Mouse (Mus musculus): ENCODE measurements at regions not wholly inside any gene's neighbourhood (a gene's known extent, or its start where the extent isn't known, plus 50 kb on each side); places are given as distances from the start of the nearest gene placed in this dataset.

DNA sequence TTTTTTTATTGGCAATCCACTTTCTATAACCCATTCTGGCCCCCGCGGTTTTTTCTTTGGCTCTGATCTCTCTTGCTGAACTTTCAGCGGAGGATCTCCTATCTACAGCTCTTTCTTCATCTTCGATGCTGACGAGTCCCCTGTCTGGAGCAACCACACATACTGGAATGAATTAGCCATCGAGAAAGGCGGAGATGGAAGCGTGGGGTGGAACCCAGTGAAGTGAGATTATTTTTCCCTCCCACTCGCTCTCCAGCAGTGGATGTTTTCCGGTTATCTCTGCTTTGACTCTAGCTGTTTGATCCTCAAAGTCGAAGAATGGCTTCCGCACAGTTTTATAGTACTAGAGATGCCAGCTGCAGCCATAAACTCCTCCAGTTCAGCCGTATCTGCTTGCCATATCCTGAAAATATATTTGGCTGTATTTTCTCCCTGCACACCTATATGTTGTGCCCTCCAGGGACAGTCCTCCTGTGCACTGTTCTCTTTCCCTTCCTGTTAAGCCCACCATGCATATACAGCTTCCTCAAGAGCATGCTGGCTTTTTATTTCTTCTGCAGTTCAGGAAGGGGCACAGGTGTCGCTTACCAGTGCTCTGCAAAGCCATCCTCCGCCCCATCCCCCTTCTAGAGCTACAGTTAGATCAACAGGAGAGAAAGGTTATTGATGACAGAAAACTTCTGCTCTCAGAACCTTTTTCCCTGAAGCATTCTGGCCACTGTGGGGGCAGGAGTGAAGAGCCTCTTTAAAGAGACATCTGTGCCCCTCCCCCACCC is 284.3 kb upstream of the Gadl1 start:
- ATAC-seq: no peak
- Histone ChIP-seq H3K4me2 (ENCODE audit: low read length) (no peak overlapping the region), H3K27me3 (replicated peaks; ENCODE audit: control insufficient read depth, insufficient read depth, low read length) (no peaks in the 10 kb centered on the region), H3K36me3 (ENCODE audit: control insufficient read depth, insufficient read depth) (no peaks in the 10 kb centered on the region), H3K4me3 (replicated peaks; ENCODE audit: low read length) (no peak overlapping the region), H3K4me1 (replicated peaks; ENCODE audit: control insufficient read depth, insufficient read depth, low read length) (no peaks in the 10 kb centered on the region), H3K27ac (ENCODE audit: low read length) (no peak overlapping the region), H3K9ac (replicated peaks; ENCODE audit: low read depth, low read length) (no peak overlapping the region), H3K9me3 (ENCODE audit: control insufficient read depth, low read length) (no peaks in the 10 kb centered on the region)
- 86% methylated on average over 15 of the region's 15 CpGs for WGBS

DNA sequence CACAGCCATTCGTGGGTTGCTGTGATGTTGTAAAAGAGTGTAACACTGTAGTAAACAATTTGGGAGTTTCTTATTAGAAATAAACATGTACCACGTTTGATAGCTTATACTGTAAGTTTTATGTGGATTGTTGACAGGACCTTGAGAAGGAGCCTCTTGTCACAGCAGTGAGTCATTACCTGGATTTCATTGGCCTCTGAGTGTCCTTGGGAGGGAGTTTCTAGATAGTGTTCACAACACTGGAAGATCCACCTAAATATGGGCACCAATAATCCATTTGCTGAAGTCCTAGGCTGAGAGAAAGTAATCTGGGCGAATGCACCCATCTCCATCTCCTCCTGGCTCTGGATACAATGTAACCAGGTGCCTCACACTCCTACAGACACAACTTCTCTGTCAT is 281.7 kb upstream of the Gadl1 start:
- H3K4me1 ChIP-seq (replicated peaks; ENCODE audit: control insufficient read depth, insufficient read depth, low read length): no peaks in the 10 kb centered on the region
- H3K36me3 ChIP-seq (ENCODE audit: control insufficient read depth, insufficient read depth): no peaks in the 10 kb centered on the region
- ATAC-seq: no peak
- no peak overlapping the region for H3K9ac ChIP-seq (replicated peaks; ENCODE audit: low read depth, low read length)
- H3K4me3 ChIP-seq (replicated peaks; ENCODE audit: low read length): no peak overlapping the region
- H3K4me2 ChIP-seq (ENCODE audit: low read length): no peak overlapping the region
- no peaks in the 10 kb centered on the region for H3K27me3 ChIP-seq (replicated peaks; ENCODE audit: control insufficient read depth, insufficient read depth, low read length)
- peaks cover 4% of the 10 kb centered on the region for H3K9me3 ChIP-seq (ENCODE audit: control insufficient read depth, low read length)
- WGBS: 83% methylated on average over 3 of the region's 3 CpGs
- H3K27ac ChIP-seq (ENCODE audit: low read length): no peak overlapping the region

DNA sequence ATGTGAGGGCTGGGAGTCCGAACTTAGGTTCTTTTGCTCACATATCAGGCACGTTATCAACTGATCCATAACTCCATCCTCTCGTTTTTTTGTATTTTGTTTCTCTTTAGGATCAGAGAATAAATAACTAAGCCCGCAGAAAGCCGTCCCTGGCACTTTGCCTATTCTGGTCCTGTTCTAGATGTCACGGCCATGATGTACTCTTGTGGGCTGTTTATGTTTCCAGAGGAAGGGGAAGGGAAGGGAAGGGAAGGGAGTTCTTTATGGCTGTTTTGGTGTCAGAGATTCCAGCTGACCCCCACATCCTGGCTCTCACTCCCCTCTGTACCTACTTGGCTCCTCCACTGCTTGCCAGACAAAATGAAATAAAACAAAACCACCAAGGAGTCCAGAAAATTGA is 272.1 kb upstream of the Gadl1 start:
- ATAC-seq: no peak
- WGBS: 80% methylated on average over 6 of the region's 6 CpGs
- Histone ChIP-seq H3K9me3 (ENCODE audit: control insufficient read depth, low read length) (peaks cover 5% of the 10 kb centered on the region), H3K27ac (ENCODE audit: low read length) (no peak overlapping the region), H3K4me1 (replicated peaks; ENCODE audit: control insufficient read depth, insufficient read depth, low read length) (no peaks in the 10 kb centered on the region), H3K4me3 (replicated peaks; ENCODE audit: low read length) (no peak overlapping the region), H3K27me3 (replicated peaks; ENCODE audit: control insufficient read depth, insufficient read depth, low read length) (no peaks in the 10 kb centered on the region), H3K36me3 (ENCODE audit: control insufficient read depth, insufficient read depth) (no peaks in the 10 kb centered on the region), H3K4me2 (ENCODE audit: low read length) (no peak overlapping the region), H3K9ac (replicated peaks; ENCODE audit: low read depth, low read length) (no peak overlapping the region)

DNA sequence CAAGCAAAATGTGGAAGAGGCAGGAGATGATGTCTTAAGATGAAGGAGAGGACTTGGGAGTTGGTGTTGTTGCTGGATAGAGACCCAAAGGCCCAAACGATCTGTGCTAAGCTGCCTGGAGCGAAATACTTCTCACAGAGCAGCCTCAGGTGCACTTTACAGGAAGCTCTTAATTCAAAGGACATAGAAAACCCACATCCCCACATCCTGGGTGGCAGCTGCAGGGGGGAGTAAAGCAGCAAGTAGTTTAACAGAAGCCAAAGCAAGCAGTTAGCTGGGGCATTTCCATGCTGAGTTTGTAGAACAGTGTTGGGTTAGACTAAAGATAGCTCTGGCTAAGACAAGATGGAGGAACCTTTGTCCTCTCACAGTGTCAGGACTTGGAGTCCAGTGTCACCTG is 268.5 kb upstream of the Gadl1 start:
- Histone ChIP-seq H3K4me2 (ENCODE audit: low read length) (no peak overlapping the region), H3K4me1 (replicated peaks; ENCODE audit: control insufficient read depth, insufficient read depth, low read length) (no peaks in the 10 kb centered on the region), H3K4me3 (replicated peaks; ENCODE audit: low read length) (no peak overlapping the region), H3K36me3 (ENCODE audit: control insufficient read depth, insufficient read depth) (no peaks in the 10 kb centered on the region), H3K9ac (replicated peaks; ENCODE audit: low read depth, low read length) (no peak overlapping the region), H3K9me3 (ENCODE audit: control insufficient read depth, low read length) (peaks cover 3% of the 10 kb centered on the region; the same call in 1 of the 2 replicates), H3K27ac (ENCODE audit: low read length) (no peak overlapping the region), H3K27me3 (replicated peaks; ENCODE audit: control insufficient read depth, insufficient read depth, low read length) (no peaks in the 10 kb centered on the region)
- 95% methylated on average over 2 of the region's 2 CpGs for WGBS
- ATAC-seq: no peak

DNA sequence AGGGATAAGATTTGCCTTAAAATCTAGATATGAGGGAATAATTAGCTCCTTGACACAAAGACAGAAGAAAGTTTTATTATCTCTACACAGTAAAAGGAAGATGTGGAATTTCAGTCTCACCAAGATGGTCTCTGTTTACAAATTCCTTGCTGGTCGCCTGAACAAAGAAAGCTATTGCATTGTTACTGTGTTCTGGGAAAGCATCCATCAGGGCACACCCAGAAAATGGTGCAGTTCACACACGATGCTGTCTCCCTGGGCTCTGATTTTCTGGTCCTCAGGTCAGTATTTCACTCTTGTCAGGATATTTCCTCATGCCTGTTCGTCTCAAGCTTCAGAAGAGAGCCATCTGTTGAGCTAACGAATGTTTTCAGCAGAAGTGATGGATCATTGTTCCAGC is 267.2 kb upstream of the Gadl1 start:
- Histone ChIP-seq H3K27me3 (replicated peaks; ENCODE audit: control insufficient read depth, insufficient read depth, low read length) (no peaks in the 10 kb centered on the region), H3K9ac (replicated peaks; ENCODE audit: low read depth, low read length) (no peak overlapping the region)
- WGBS: 43% methylated on average over 4 of the region's 4 CpGs

DNA sequence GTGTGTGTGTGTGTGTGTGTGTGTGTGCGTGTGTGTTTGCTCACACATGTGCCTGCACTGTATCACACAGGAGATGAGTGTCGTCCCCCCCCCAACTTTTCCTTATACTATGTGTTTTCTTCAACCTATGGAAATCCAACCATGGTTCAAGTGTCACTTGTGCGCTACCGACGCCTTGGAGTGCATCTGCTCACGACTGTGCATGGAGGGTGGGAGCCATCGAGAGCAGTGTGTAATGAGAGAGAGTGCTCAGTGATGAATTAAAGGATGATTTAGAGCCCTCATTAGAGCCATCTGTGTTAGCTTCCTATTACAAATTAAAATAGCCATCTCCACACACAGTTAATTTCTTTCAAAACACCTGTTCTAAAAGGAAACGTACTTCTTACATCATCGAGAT is 264.3 kb upstream of the Gadl1 start:
- peak; percentile 47; the same call in 1 of the 2 replicates for ATAC-seq
- no peak overlapping the region for H3K27ac ChIP-seq (ENCODE audit: low read length)
- H3K4me2 ChIP-seq (ENCODE audit: low read length): no peak overlapping the region
- no peak overlapping the region for H3K9ac ChIP-seq (replicated peaks; ENCODE audit: low read depth, low read length)
- peaks cover 3% of the 10 kb centered on the region; the same call in 1 of the 2 replicates for H3K9me3 ChIP-seq (ENCODE audit: control insufficient read depth, low read length)
- H3K4me1 ChIP-seq (replicated peaks; ENCODE audit: control insufficient read depth, insufficient read depth, low read length): no peaks in the 10 kb centered on the region
- 65% methylated on average over 9 of the region's 9 CpGs for WGBS
- no peaks in the 10 kb centered on the region for H3K36me3 ChIP-seq (ENCODE audit: control insufficient read depth, insufficient read depth)
- no peak overlapping the region for H3K4me3 ChIP-seq (replicated peaks; ENCODE audit: low read length)
- no peaks in the 10 kb centered on the region for H3K27me3 ChIP-seq (replicated peaks; ENCODE audit: control insufficient read depth, insufficient read depth, low read length)

More for the DNA sequence above, 267.2 kb upstream of the Gadl1 start:
- Histone ChIP-seq H3K4me3 (replicated peaks; ENCODE audit: low read length) (no peak overlapping the region), H3K4me1 (replicated peaks; ENCODE audit: control insufficient read depth, insufficient read depth, low read length) (no peaks in the 10 kb centered on the region), H3K9me3 (ENCODE audit: control insufficient read depth, low read length) (peaks cover 3% of the 10 kb centered on the region; the same call in 1 of the 2 replicates), H3K4me2 (ENCODE audit: low read length) (no peak overlapping the region), H3K36me3 (ENCODE audit: control insufficient read depth, insufficient read depth) (no peaks in the 10 kb centered on the region), H3K27ac (ENCODE audit: low read length) (no peak overlapping the region)
- no peak for ATAC-seq

DNA sequence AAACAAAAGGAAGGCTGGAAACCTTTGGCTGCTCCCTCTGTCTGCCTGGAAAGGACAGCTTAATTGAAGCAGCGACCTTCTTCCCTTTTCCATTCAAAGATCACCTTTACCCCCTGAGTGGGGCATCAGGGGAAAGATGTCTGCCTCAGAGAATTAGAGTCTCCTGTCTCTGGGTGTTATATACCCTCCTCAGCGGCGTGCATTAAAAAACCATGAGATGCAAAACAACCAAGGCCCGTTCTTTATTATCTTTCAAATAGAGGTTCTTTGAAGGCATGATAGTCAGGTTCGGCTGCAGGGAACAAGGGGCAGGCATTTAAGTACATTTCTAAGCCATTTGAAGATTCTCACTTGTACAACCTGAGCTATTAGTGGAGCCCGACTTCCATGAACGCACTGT is 263.0 kb upstream of the Gadl1 start:
- H3K9me3 ChIP-seq (ENCODE audit: control insufficient read depth, low read length): no peaks in the 10 kb centered on the region
- no peak overlapping the region for H3K9ac ChIP-seq (replicated peaks; ENCODE audit: low read depth, low read length)
- H3K4me1 ChIP-seq (replicated peaks; ENCODE audit: control insufficient read depth, insufficient read depth, low read length): no peaks in the 10 kb centered on the region
- WGBS: 45% methylated on average over 7 of the region's 7 CpGs
- no peak overlapping the region for H3K4me3 ChIP-seq (replicated peaks; ENCODE audit: low read length)
- H3K27ac ChIP-seq (ENCODE audit: low read length): no peak overlapping the region
- ATAC-seq: no peak
- H3K4me2 ChIP-seq (ENCODE audit: low read length): no peak overlapping the region
- no peaks in the 10 kb centered on the region for H3K27me3 ChIP-seq (replicated peaks; ENCODE audit: control insufficient read depth, insufficient read depth, low read length)
- H3K36me3 ChIP-seq (ENCODE audit: control insufficient read depth, insufficient read depth): no peaks in the 10 kb centered on the region

DNA sequence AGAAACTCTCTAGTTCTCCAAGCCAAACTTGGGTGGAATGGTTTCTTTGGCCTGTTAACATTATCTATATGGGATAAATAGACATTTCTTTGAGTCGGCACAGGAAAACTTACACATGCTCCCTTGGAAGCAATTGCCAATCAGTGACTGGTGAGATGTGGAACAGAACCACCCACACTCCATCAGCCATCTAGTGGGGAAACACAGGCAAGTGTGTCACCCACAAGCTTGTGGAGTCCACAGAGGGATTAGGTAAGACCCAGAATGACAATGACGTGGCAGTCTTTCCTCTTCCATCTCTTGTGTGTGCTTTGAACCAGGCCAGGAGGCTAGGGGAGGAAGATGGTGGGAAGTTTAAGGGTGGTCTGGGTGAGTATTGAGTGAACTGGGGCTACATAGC is 257.5 kb upstream of the Gadl1 start:
- Histone ChIP-seq H3K9me3 (ENCODE audit: control insufficient read depth, low read length) (no peaks in the 10 kb centered on the region), H3K4me1 (replicated peaks; ENCODE audit: control insufficient read depth, insufficient read depth, low read length) (no peaks in the 10 kb centered on the region), H3K27ac (ENCODE audit: low read length) (no peak overlapping the region), H3K9ac (replicated peaks; ENCODE audit: low read depth, low read length) (no peak overlapping the region), H3K4me2 (ENCODE audit: low read length) (no peak overlapping the region), H3K4me3 (replicated peaks; ENCODE audit: low read length) (no peak overlapping the region), H3K27me3 (replicated peaks; ENCODE audit: control insufficient read depth, insufficient read depth, low read length) (no peaks in the 10 kb centered on the region), H3K36me3 (ENCODE audit: control insufficient read depth, insufficient read depth) (no peaks in the 10 kb centered on the region)
- no peak for ATAC-seq
- 92% methylated on average over 2 of the region's 2 CpGs for whole genome bisulfite sequencing

DNA sequence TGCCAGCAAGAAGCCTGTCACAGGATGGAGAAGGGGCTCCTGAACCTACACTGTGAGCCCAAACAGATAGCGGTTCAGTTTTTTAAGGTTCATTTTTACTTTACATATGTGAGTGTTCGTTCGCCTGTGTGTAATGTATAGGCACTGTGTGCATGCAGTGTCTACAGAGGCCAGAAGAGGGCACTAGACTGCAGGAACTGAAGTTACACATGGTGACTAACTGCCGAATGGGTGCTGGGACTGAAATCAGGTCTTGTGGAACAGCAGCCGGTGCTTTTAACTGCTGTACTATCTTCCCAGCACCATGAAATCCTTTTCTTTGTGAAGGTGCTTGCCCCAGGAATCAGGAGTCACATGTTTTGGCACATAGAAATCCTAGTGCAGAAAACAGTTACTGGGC is 256.1 kb upstream of the Gadl1 start:
- H3K9ac ChIP-seq (replicated peaks; ENCODE audit: low read depth, low read length): no peak overlapping the region
- H3K27me3 ChIP-seq (replicated peaks; ENCODE audit: control insufficient read depth, insufficient read depth, low read length): no peaks in the 10 kb centered on the region
- no peaks in the 10 kb centered on the region for H3K4me1 ChIP-seq (replicated peaks; ENCODE audit: control insufficient read depth, insufficient read depth, low read length)
- H3K9me3 ChIP-seq (ENCODE audit: control insufficient read depth, low read length): no peaks in the 10 kb centered on the region
- H3K4me3 ChIP-seq (replicated peaks; ENCODE audit: low read length): no peak overlapping the region
- ATAC-seq: no peak
- H3K36me3 ChIP-seq (ENCODE audit: control insufficient read depth, insufficient read depth): no peaks in the 10 kb centered on the region
- no peak overlapping the region for H3K27ac ChIP-seq (ENCODE audit: low read length)
- 95% methylated on average over 5 of the region's 5 CpGs for WGBS
- no peak overlapping the region for H3K4me2 ChIP-seq (ENCODE audit: low read length)

DNA sequence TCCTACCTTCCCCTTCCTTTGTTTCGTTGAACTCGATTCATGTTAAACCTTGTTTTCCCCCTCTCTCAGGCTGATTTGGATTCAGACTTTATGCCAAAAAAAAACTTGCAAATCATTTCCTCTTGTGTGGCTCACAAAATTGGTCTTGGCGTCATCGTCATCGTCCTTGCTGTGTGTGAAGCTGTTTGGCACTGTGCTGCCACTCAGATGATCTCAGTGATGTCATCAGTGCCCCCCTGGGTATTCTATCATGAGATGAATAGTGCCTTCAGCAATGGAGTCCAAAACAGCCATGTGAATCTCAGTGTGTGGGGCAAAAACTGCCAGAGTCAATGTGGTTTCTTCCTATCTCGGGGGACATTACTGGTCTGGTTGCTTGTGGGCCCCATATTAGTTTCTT is 254.3 kb upstream of the Gadl1 start:
- H3K9ac ChIP-seq (replicated peaks; ENCODE audit: low read depth, low read length): no peak overlapping the region
- H3K27me3 ChIP-seq (replicated peaks; ENCODE audit: control insufficient read depth, insufficient read depth, low read length): no peaks in the 10 kb centered on the region
- H3K9me3 ChIP-seq (ENCODE audit: control insufficient read depth, low read length): no peaks in the 10 kb centered on the region
- no peak for ATAC-seq
- H3K36me3 ChIP-seq (ENCODE audit: control insufficient read depth, insufficient read depth): no peaks in the 10 kb centered on the region
- 67% methylated on average over 6 of the region's 6 CpGs for WGBS
- no peak overlapping the region for H3K4me3 ChIP-seq (replicated peaks; ENCODE audit: low read length)
- no peaks in the 10 kb centered on the region for H3K4me1 ChIP-seq (replicated peaks; ENCODE audit: control insufficient read depth, insufficient read depth, low read length)
- H3K4me2 ChIP-seq (ENCODE audit: low read length): no peak overlapping the region
- H3K27ac ChIP-seq (ENCODE audit: low read length): no peak overlapping the region
